Mouse (Mus musculus) forebrain, embryonic 10.5 days (tissue): ENCODE measurements around the gene H2afy. TPM values are rescaled to one million over a fixed set of nuclear protein-coding genes. Genes with fewer than 3 reads are reported as not detected.

Experiments used
- DNase-seq: peaks from one replicate; pipeline ENCODE4 v3.0.0-alpha.2; 2017; ENCODE audit warnings: low spot score; ENCODE audit errors: extremely low spot score
- H3K27ac ChIP-seq: fragments of 300-500 bp; sonication (generic); 2 replicates; pipeline ENCODE4 v1.5.1; 2016; ENCODE audit warnings: mild to moderate bottlenecking
- H3K27me3 ChIP-seq: fragments of 300-500 bp; sonication (generic); 2 replicates; pipeline ENCODE4 v1.6.1; 2016; ENCODE audit warnings: mild to moderate bottlenecking; ENCODE audit not compliant: poor library complexity, severe bottlenecking
- H3K36me3 ChIP-seq: fragments of 300-500 bp; sonication (generic); replicated peaks from 2 replicates; pipeline ENCODE4 v1.6.1; 2016; ENCODE audit warnings: mild to moderate bottlenecking, moderate library complexity
- H3K4me1 ChIP-seq: fragments of 300-500 bp; sonication (generic); 2 replicates; pipeline ENCODE4 v1.6.1; 2016
- H3K4me3 ChIP-seq: fragments of 300-500 bp; sonication (generic); 2 replicates; pipeline ENCODE4 v1.5.1; 2016; ENCODE audit warnings: mild to moderate bottlenecking, moderate library complexity
- H3K9me3 ChIP-seq: fragments of 300-500 bp; sonication (generic); 2 replicates; pipeline ENCODE4 v1.6.1; 2016; ENCODE audit warnings: mild to moderate bottlenecking, moderate library complexity
- WGBS: fragments of 180-500 bp; shearing (Covaris S2); methylation state at CpG from one replicate; pipeline ENCODE4 v1.1.7; 2016; 5-methylcytosine and 5-hydroxymethylcytosine counted together
- polyA plus RNA-seq: library from polyadenylated mRNA; unstranded; fragments of >200 nt; fragmentation: Nextera tagmentation; extraction: Ambion mirVana; gene quantifications from 2 replicates; pipeline ENCODE4 v1.2.1, GENCODE M21; 2016

The H2afy gene
- polyA plus RNA-seq, 1 experiment from 2014 or later: 554 TPM

DNA sequence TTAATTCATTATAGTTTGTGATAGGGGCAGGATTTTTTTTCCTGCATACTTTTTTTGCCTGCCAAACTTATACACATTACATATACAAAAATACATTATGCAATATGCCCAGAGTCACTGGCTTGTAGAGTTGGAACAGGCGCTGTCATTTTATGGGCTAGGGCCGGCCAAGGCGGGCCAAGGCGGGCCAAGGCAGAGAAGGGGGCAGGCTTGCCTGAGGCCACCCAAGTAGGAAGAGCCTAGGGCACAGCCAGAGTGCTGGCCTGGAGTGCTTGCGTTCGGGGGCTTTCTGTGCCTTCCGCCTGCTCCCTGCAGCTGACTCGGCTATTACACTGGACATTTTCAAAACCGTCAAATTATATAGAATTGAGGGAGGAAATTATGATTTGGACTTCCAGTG is 34.0 kb downstream of the H2afy start:
- Histone ChIP-seq H3K4me1 (no peaks in the 10 kb centered on the region), H3K36me3 (peaks cover 90% of the 10 kb centered on the region), H3K27ac (no peak overlapping the region), H3K9me3 (no peaks in the 10 kb centered on the region), H3K4me3 (no peak overlapping the region), H3K27me3 (no peaks in the 10 kb centered on the region)
- no peak for DNase-seq
- 88% methylated on average over 9 of the region's 9 CpGs for WGBS

DNA sequence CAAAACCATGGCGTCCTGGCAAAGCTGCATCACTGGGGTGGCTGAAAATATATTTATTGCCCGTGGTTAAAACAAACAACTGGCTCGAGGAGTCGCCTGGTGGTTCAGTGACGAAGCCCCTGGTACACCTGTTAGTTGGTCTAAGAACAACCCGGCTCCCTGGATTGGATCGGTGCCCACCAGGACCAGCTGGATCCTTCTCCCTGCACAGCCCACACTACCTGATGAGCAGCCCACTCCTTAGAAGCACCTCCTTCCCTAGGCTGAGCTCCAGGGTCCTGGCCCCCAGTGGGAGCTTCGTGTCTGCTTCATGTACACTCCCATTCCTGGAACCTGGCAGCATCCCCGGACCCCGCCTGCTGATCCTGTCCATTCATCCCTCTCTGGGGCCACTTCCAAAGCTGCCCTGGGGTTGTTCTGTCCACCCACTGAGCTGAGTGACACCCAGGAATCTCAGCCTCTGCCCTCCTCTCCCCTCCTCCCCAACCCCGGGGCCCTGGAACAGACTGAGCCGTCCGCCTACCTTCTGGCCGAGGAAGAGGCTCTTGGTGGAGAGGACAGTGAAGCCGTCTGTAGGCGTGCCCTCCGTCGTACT is 40.5 kb downstream of the H2afy start:
- Histone ChIP-seq H3K27ac (no peak overlapping the region), H3K36me3 (peaks cover 89% of the 10 kb centered on the region), H3K4me3 (no peak overlapping the region), H3K27me3 (no peaks in the 10 kb centered on the region), H3K9me3 (no peaks in the 10 kb centered on the region), H3K4me1 (peaks cover 20% of the 10 kb centered on the region; the same call in 1 of the 2 replicates)
- DNase-seq: no peak
- WGBS: 94% methylated on average over 18 of the region's 18 CpGs

DNA sequence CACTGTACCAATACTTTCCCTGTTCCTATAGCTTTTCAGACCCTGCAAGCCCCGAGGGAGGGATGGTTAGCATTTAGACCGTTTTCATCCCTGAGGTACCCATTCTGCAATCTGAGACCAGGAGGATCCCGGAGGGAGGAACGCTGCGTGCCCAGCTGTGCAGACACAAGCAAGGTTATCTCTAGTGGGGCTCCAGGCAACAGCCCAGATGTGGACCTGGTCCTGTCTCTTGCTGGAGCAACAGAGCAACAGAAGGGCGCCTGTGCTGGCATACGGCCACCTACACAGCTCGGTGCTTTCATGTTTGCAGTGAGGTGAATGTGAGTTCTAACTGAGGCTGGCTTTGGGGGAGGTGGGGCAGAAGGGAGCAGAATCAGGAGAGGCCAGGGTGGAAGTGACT is 41.6 kb downstream of the H2afy start:
- DNase-seq: no peak
- no peak overlapping the region for H3K4me3 ChIP-seq
- peaks cover 20% of the 10 kb centered on the region; the same call in 1 of the 2 replicates for H3K4me1 ChIP-seq
- no peaks in the 10 kb centered on the region for H3K9me3 ChIP-seq
- H3K27ac ChIP-seq: no peak overlapping the region
- peaks cover 89% of the 10 kb centered on the region for H3K36me3 ChIP-seq
- no peaks in the 10 kb centered on the region for H3K27me3 ChIP-seq
- 91% methylated on average over 8 of the region's 8 CpGs for WGBS

DNA sequence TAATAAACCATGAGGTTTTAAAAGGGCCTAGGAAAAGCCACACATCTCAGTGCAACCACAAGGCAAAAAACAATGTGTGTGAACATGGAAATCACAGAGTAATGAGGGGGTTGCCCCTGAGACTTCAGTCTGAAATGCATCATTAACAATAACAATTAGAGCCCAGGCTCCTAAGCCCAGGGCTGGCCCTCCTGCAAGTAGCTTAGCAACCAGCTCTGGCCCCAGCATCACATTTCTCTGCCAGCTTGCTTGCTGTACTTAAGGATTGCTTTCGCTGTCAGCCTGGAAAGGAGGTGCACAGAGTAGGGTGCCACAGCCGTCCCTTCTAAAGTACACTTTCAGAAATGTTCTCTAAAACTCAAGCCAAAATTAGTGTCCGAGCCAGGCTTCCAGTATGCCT is 42.5 kb downstream of the H2afy start:
- H3K4me3 ChIP-seq: no peak overlapping the region
- peaks cover 94% of the 10 kb centered on the region for H3K36me3 ChIP-seq
- no peaks in the 10 kb centered on the region for H3K27me3 ChIP-seq
- 88% methylated on average over 3 of the region's 3 CpGs for WGBS
- DNase-seq: no peak
- no peak overlapping the region for H3K27ac ChIP-seq
- H3K4me1 ChIP-seq: peaks cover 20% of the 10 kb centered on the region; the same call in 1 of the 2 replicates
- no peaks in the 10 kb centered on the region for H3K9me3 ChIP-seq

DNA sequence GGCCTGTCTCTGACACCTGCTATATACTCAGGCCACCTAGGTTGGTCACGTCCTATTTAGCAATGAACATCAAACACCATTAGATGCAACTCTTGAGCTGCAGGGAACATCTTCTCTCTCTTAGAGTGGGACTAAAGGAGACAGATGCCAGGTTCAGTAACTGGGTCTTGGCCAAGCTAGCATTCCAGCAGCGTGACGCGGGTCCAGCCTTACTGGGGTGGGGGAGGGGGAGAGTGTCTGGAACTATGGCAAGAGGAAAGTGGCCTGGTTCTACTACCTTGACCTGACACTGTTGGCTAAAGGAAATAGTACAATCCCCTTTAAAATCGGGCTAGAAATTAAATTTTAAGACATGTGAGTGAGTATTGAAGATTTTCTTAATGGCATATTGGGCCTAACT is 43.6 kb downstream of the H2afy start:
- peaks cover 99% of the 10 kb centered on the region for H3K36me3 ChIP-seq
- H3K4me1 ChIP-seq: peaks cover 20% of the 10 kb centered on the region; the same call in 1 of the 2 replicates
- H3K27me3 ChIP-seq: no peaks in the 10 kb centered on the region
- H3K9me3 ChIP-seq: no peaks in the 10 kb centered on the region
- 91% methylated on average over 5 of the region's 5 CpGs for WGBS
- no peak for DNase-seq
- no peak overlapping the region for H3K4me3 ChIP-seq
- H3K27ac ChIP-seq: no peak overlapping the region

GRCm38 (mm10) chr13:56090597-56090996 is 45.6 kb downstream of the H2afy start:
- no peak overlapping the region for H3K27ac ChIP-seq
- H3K4me1 ChIP-seq: peaks cover 20% of the 10 kb centered on the region; the same call in 1 of the 2 replicates
- H3K9me3 ChIP-seq: no peaks in the 10 kb centered on the region
- DNase-seq: no peak
- 85% methylated on average over 2 of the region's 2 CpGs for WGBS
- H3K27me3 ChIP-seq: no peaks in the 10 kb centered on the region
- H3K4me3 ChIP-seq: no peak overlapping the region
- H3K36me3 ChIP-seq: peaks cover 100% of the 10 kb centered on the region

- H3K36me3 ChIP-seq: peaks cover 100% of the 10 kb centered on the region
- 94% methylated on average over 13 of the region's 13 CpGs for WGBS
- H3K4me3 ChIP-seq: no peak overlapping the region
- H3K9me3 ChIP-seq: no peaks in the 10 kb centered on the region
- no peaks in the 10 kb centered on the region for H3K27me3 ChIP-seq
- no peak overlapping the region for H3K27ac ChIP-seq
- peaks cover 7% of the 10 kb centered on the region; the same call in 1 of the 2 replicates for H3K4me1 ChIP-seq
- no peak for DNase-seq
Observed at GRCm38 (mm10) chr13:56088602-56089001, 47.6 kb downstream of the H2afy start.

- Histone ChIP-seq H3K36me3 (peaks cover 100% of the 10 kb centered on the region), H3K27ac (no peak overlapping the region), H3K4me1 (0 out of 2 replicates have a peak, but pooled peaks cover under 1% of the 10 kb centered on the region), H3K27me3 (no peaks in the 10 kb centered on the region), H3K4me3 (no peak overlapping the region), H3K9me3 (no peaks in the 10 kb centered on the region)
- WGBS: 85% methylated on average over 19 of the region's 19 CpGs
- DNase-seq: no peak
Observed at GRCm38 (mm10) chr13:56087936-56088335, 48.2 kb downstream of the H2afy start.

DNA sequence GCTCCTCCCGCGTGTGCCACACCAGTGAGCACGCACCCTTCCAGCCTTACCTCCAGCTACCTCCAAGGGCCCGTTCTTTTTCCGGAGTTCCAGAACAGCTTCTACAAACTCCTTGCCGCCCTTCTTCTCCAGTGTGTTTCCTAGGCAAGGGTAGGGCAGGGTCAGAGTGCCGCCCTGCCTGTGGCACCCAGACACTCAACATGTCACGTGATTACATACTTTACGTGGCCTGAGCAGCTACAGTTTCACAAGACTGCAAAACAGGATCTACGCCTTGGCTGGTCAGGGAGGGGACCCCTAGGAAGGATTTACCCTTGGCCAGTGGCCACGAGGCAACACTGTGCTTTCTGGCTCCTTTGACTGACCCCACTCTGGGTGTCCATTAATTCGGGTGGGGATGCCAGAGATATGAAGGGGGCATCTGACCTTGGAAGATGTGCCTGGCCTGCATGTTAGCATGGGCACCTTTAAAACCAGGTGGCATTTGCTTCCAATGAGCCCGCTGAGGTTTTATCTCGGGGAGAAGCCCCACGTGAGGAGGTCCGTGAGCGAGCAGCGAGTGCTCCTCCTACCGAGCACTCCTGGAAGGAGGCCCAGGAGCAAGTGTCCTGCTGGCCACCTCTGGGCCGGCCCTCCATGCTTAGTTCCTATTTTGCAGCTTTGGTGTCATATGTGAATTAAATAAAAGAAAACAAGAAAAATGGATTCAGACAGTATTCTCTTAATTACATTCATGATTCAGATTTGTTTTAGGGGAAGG is 51.8 kb downstream of the H2afy start:
- no peak overlapping the region for H3K4me3 ChIP-seq
- no peaks in the 10 kb centered on the region for H3K27me3 ChIP-seq
- no peak overlapping the region for H3K27ac ChIP-seq
- no peaks in the 10 kb centered on the region for H3K4me1 ChIP-seq
- no peak for DNase-seq
- WGBS: 92% methylated on average over 20 of the region's 20 CpGs
- peaks cover 100% of the 10 kb centered on the region for H3K36me3 ChIP-seq
- no peaks in the 10 kb centered on the region for H3K9me3 ChIP-seq

GRCm38 (mm10) chr13:56081656-56082055 is 54.5 kb downstream of the H2afy start:
- 89% methylated on average over 5 of the region's 5 CpGs for WGBS
- Histone ChIP-seq H3K36me3 (peaks cover 100% of the 10 kb centered on the region), H3K4me1 (no peaks in the 10 kb centered on the region), H3K4me3 (no peak overlapping the region), H3K9me3 (no peaks in the 10 kb centered on the region), H3K27me3 (no peaks in the 10 kb centered on the region), H3K27ac (no peak overlapping the region)
- no peak for DNase-seq

GRCm38 (mm10) chr13:56079616-56080015 is 56.5 kb downstream of the H2afy start:
- WGBS: 93% methylated on average over 2 of the region's 2 CpGs
- H3K36me3 ChIP-seq: peaks cover 100% of the 10 kb centered on the region

DNA sequence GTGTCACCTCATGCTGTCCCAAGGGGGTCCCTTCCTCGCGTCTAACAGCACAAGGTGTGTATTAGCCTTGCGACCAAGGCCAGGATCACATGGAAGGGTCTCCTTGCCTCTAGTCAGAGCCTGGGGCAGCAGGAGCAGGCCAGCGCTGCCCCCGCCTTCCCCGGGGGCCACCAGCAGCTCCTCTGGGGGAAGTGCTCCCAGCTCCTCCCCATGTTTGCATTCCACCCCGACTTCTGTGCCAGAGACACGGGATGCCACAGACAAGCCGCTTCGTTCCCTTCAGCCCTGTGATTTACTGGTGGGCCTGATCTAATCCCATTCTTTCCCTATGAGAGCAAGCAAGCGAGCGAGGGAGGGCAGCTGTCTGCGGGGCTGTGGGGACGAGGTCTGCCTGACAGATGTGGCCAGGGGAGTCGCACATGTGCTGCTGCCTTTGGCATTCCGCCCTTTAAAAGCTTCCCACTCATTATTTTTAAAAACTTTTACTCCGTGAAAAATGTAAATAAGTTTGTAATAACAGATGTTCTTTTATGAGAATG is 57.4 kb downstream of the H2afy start:
- H3K4me1 ChIP-seq: no peaks in the 10 kb centered on the region
- H3K27me3 ChIP-seq: no peaks in the 10 kb centered on the region
- DNase-seq: no peak
- H3K9me3 ChIP-seq: no peaks in the 10 kb centered on the region
- 85% methylated on average over 17 of the region's 17 CpGs for whole genome bisulfite sequencing
- no peak overlapping the region for H3K4me3 ChIP-seq
- H3K36me3 ChIP-seq: peaks cover 100% of the 10 kb centered on the region
- no peak overlapping the region for H3K27ac ChIP-seq

More at GRCm38 (mm10) chr13:56079616-56080015, 56.5 kb downstream of the H2afy start:
- no peaks in the 10 kb centered on the region for H3K9me3 ChIP-seq
- no peak overlapping the region for H3K4me3 ChIP-seq
- no peak for DNase-seq
- no peak overlapping the region for H3K27ac ChIP-seq
- no peaks in the 10 kb centered on the region for H3K4me1 ChIP-seq
- H3K27me3 ChIP-seq: no peaks in the 10 kb centered on the region

DNA sequence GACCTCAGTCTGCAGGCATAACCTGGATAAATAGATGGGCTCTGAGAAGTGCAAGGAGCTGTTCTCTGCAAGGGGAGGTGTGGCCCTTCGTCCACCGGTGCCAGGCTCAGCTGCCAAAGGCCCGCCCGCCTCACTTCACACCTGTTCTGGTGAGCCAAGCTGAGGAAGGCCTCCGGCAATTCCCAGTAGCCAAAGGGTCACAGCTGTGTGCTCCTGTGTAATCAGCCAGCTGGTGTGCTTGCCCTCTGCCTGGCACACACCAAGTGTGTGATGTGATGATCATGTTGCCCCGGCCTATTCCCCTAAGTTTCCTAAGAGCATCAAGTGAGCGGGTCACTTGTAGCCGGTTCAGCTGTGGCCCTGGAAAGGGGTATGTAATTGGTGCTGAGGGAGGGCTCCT is 60.2 kb downstream of the H2afy start:
- WGBS: 93% methylated on average over 8 of the region's 8 CpGs
- peaks cover 99% of the 10 kb centered on the region for H3K36me3 ChIP-seq
- no peaks in the 10 kb centered on the region for H3K9me3 ChIP-seq
- no peak overlapping the region for H3K4me3 ChIP-seq
- H3K27me3 ChIP-seq: no peaks in the 10 kb centered on the region
- H3K27ac ChIP-seq: no peak overlapping the region
- no peaks in the 10 kb centered on the region for H3K4me1 ChIP-seq
- no peak for DNase-seq
